Mouse (Mus musculus): ENCODE results near the gene Nbr1. TPM values are rescaled to one million over a fixed set of nuclear protein-coding genes. Genes with fewer than 3 reads are reported as not detected.
"Not testable (repeated sequence)": the region's sequence is repeated elsewhere in the genome, so short reads cannot be mapped to it uniquely, and the experiment has no call there.

Gene Nbr1
- total and polyA plus RNA-seq, 2 experiments from 2014 or later = 45.1 to 157 TPM

- Histone ChIP-seq H3K4me3 (ENCODE audit: low read depth, low read length) (no peak overlapping the region), H3K9ac (replicated peaks; ENCODE audit: low read depth, low read length) (no peak overlapping the region), H3K4me1 (ENCODE audit: control insufficient read depth, insufficient read depth) (no peaks in the 10 kb centered on the region), H3K27me3 (ENCODE audit: control insufficient read depth, insufficient read depth, low read length) (no peaks in the 10 kb centered on the region), H3K4me2 (ENCODE audit: low read depth, low read length) (no peak overlapping the region), H3K27ac (ENCODE audit: low read depth) (no peak overlapping the region), H3K36me3 (replicated peaks; ENCODE audit: control insufficient read depth, insufficient read depth, low read length) (peaks cover 11% of the 10 kb centered on the region; the same call in 1 of the 2 replicates), H3K9me3 (replicated peaks; ENCODE audit: control insufficient read depth, low read length) (no peaks in the 10 kb centered on the region)
- DNase-seq (ENCODE audit: low spot score) (no peak), ATAC-seq (ENCODE audit: insufficient read depth, low read depth) (no peak)
- no peak for TF ChIP-seq EP300 (IDR thresholded peaks at IDR 0.05; ENCODE audit: low read depth)
- no peak for TF ChIP-seq CTCF (IDR thresholded peaks at IDR 0.05; ENCODE audit: low read depth)
- 77% methylated on average over 12 of the region's 12 CpGs for WGBS
Observed at GRCm38 (mm10) chr11:101589989-101590624, 38.2 kb downstream of the Nbr1 start.

GRCm38 (mm10) chr11:101599156-101599555, 47.2 kb downstream of the Nbr1 start, which contains the start of gene Gm11634:
Gene Gm11634, minus strand, starts transcription at chr11:101599256.
- Histone ChIP-seq H3K27me3 (ENCODE audit: control insufficient read depth, insufficient read depth, low read length) (no peaks in the 10 kb centered on the region), H3K27ac (ENCODE audit: low read depth) (no peak within 1 kb of the TSS), H3K9ac (replicated peaks; ENCODE audit: low read depth, low read length) (no peak within 1 kb of the TSS), H3K4me3 (ENCODE audit: low read depth, low read length) (no peak within 1 kb of the TSS), H3K9me3 (replicated peaks; ENCODE audit: control insufficient read depth, low read length) (no peaks in the 10 kb centered on the region), H3K4me2 (ENCODE audit: low read depth, low read length) (no peak within 1 kb of the TSS), H3K4me1 (ENCODE audit: control insufficient read depth, insufficient read depth) (no peaks in the 10 kb centered on the region), H3K36me3 (replicated peaks; ENCODE audit: control insufficient read depth, insufficient read depth, low read length) (no peaks in the 10 kb centered on the region)
- DNase-seq (ENCODE audit: low spot score) (no peak), ATAC-seq (ENCODE audit: insufficient read depth, low read depth) (no peak)
- TF ChIP-seq EP300 (IDR thresholded peaks at IDR 0.05; ENCODE audit: low read depth) (no peak), CTCF (IDR thresholded peaks at IDR 0.05; ENCODE audit: low read depth) (no peak)
- 67% methylated on average over 6 of the region's 6 CpGs for WGBS

- Histone ChIP-seq H3K9ac (replicated peaks; ENCODE audit: low read depth, low read length) (no peak overlapping the region), H3K36me3 (replicated peaks; ENCODE audit: control insufficient read depth, insufficient read depth, low read length) (no peaks in the 10 kb centered on the region), H3K27ac (ENCODE audit: low read depth) (no peak overlapping the region), H3K4me3 (ENCODE audit: low read depth, low read length) (no peak overlapping the region), H3K27me3 (ENCODE audit: control insufficient read depth, insufficient read depth, low read length) (no peaks in the 10 kb centered on the region), H3K9me3 (replicated peaks; ENCODE audit: control insufficient read depth, low read length) (no peaks in the 10 kb centered on the region), H3K4me2 (ENCODE audit: low read depth, low read length) (no peak overlapping the region), H3K4me1 (ENCODE audit: control insufficient read depth, insufficient read depth) (no peaks in the 10 kb centered on the region)
- peak; percentile 71 for DNase-seq (ENCODE audit: low spot score)
- ATAC-seq (ENCODE audit: insufficient read depth, low read depth) = no peak; the same call in 1 of the 2 replicates
- 5% methylated on average over 3 of the region's 3 CpGs for WGBS
- no peak for TF ChIP-seq EP300 (IDR thresholded peaks at IDR 0.05; ENCODE audit: low read depth)
- TF ChIP-seq CTCF (IDR thresholded peaks at IDR 0.05; ENCODE audit: low read depth) = no peak
Observed at GRCm38 (mm10) chr11:101602491-101602890, 50.5 kb downstream of the Nbr1 start.

GRCm38 (mm10) chr11:101604116-101604515, 52.2 kb downstream of the Nbr1 start:
- no peak for TF ChIP-seq EP300 (IDR thresholded peaks at IDR 0.05; ENCODE audit: low read depth)
- TF ChIP-seq CTCF (IDR thresholded peaks at IDR 0.05; ENCODE audit: low read depth) = no peak
- no peak overlapping the region for H3K27ac ChIP-seq (ENCODE audit: low read depth)
- ATAC-seq (ENCODE audit: insufficient read depth, low read depth) (no peak), DNase-seq (ENCODE audit: low spot score) (no peak)
- H3K36me3 ChIP-seq (replicated peaks; ENCODE audit: control insufficient read depth, insufficient read depth, low read length) = no peaks in the 10 kb centered on the region
- peak overlapping the region; percentile 31; the same call in 1 of the 2 replicates for H3K4me3 ChIP-seq (ENCODE audit: low read depth, low read length)
- 4% methylated on average over 3 of the region's 3 CpGs for WGBS
- no peaks in the 10 kb centered on the region for H3K9me3 ChIP-seq (replicated peaks; ENCODE audit: control insufficient read depth, low read length)
- peak overlapping the region; percentile 59 for H3K4me2 ChIP-seq (ENCODE audit: low read depth, low read length)
- no peaks in the 10 kb centered on the region for H3K27me3 ChIP-seq (ENCODE audit: control insufficient read depth, insufficient read depth, low read length)
- no peaks in the 10 kb centered on the region for H3K4me1 ChIP-seq (ENCODE audit: control insufficient read depth, insufficient read depth)
- no peak overlapping the region; the same call in 1 of the 2 replicates for H3K9ac ChIP-seq (replicated peaks; ENCODE audit: low read depth, low read length)

- H3K4me1 ChIP-seq (ENCODE audit: control insufficient read depth, insufficient read depth); H3K36me3 ChIP-seq (replicated peaks; ENCODE audit: control insufficient read depth, insufficient read depth, low read length); H3K27me3 ChIP-seq (ENCODE audit: control insufficient read depth, insufficient read depth, low read length); H3K27ac ChIP-seq (ENCODE audit: low read depth); H3K9me3 ChIP-seq (replicated peaks; ENCODE audit: control insufficient read depth, low read length): not testable (repeated sequence)
- H3K4me3 ChIP-seq (ENCODE audit: low read depth, low read length) = peak overlapping the region; percentile 31
- peak; percentile 34 for DNase-seq (ENCODE audit: low spot score)
- ATAC-seq (ENCODE audit: insufficient read depth, low read depth) = peak; percentile 72
- H3K4me2 ChIP-seq (ENCODE audit: low read depth, low read length) = peak overlapping the region; percentile 59
- WGBS = 2% methylated on average over 30 of the region's 30 CpGs
- H3K9ac ChIP-seq (replicated peaks; ENCODE audit: low read depth, low read length) = peak overlapping the region; percentile 42
Observed at GRCm38 (mm10) chr11:101604531-101605453, 52.8 kb downstream of the Nbr1 start.

GRCm38 (mm10) chr11:101607134-101607533, 55.2 kb downstream of the Nbr1 start:
- H3K36me3 ChIP-seq (replicated peaks; ENCODE audit: control insufficient read depth, insufficient read depth, low read length); DNase-seq (ENCODE audit: low spot score); H3K9me3 ChIP-seq (replicated peaks; ENCODE audit: control insufficient read depth, low read length); H3K4me3 ChIP-seq (ENCODE audit: low read depth, low read length); H3K4me2 ChIP-seq (ENCODE audit: low read depth, low read length); H3K27me3 ChIP-seq (ENCODE audit: control insufficient read depth, insufficient read depth, low read length); ATAC-seq (ENCODE audit: insufficient read depth, low read depth); H3K4me1 ChIP-seq (ENCODE audit: control insufficient read depth, insufficient read depth); H3K9ac ChIP-seq (replicated peaks; ENCODE audit: low read depth, low read length); H3K27ac ChIP-seq (ENCODE audit: low read depth): not testable (repeated sequence)
- 82% methylated on average over 4 of the region's 4 CpGs for WGBS

Measured in heart, postnatal 0 days (tissue).